Mouse (Mus musculus): ENCODE measurements around the gene Mpeg1.

The Mpeg1 gene

GRCm38 (mm10) chr19:12493453-12494186 is 33.0 kb downstream of the Mpeg1 start:
- DNase-seq (ENCODE audit: low spot score in 2 of 2): no peak

- DNase-seq (ENCODE audit: low spot score in 2 of 2): no peak
Observed at GRCm38 (mm10) chr19:12494187-12494458, 33.5 kb downstream of the Mpeg1 start.

GRCm38 (mm10) chr19:12494972-12495535 is 34.5 kb downstream of the Mpeg1 start:
- no peak for DNase-seq (ENCODE audit: low spot score in 2 of 2)

- no peak for DNase-seq (ENCODE audit: low spot score in 2 of 2)
Observed at GRCm38 (mm10) chr19:12496241-12496640, 35.7 kb downstream of the Mpeg1 start.

GRCm38 (mm10) chr19:12497909-12498308 is 37.3 kb downstream of the Mpeg1 start:
- DNase-seq (ENCODE audit: low spot score in 2 of 2): no peak

- no peak for DNase-seq (ENCODE audit: low spot score in 2 of 2)
Observed at GRCm38 (mm10) chr19:12498321-12498720, 37.7 kb downstream of the Mpeg1 start.

GRCm38 (mm10) chr19:12498941-12499340 is 38.4 kb downstream of the Mpeg1 start:
- DNase-seq (ENCODE audit: low spot score in 2 of 2): no peak

GRCm38 (mm10) chr19:12499485-12499884 is 38.9 kb downstream of the Mpeg1 start:
- DNase-seq (ENCODE audit: low spot score in 2 of 2): no peak

GRCm38 (mm10) chr19:12500124-12500523 is 39.5 kb downstream of the Mpeg1 start:
- DNase-seq (ENCODE audit: low spot score in 2 of 2): peak; percentile 79 to 82

GRCm38 (mm10) chr19:12500881-12501311 is 40.3 kb downstream of the Mpeg1 start:
- DNase-seq (ENCODE audit: low spot score in 2 of 2): peak; percentile 51 to 64

- peak; percentile 96 for DNase-seq (ENCODE audit: low spot score in 2 of 2)
Observed at GRCm38 (mm10) chr19:12501370-12502347, 41.1 kb downstream of the Mpeg1 start, which contains the start of gene Dtx4. Gene Dtx4 (minus strand): TSS chr19:12501454.

- no peak for DNase-seq (ENCODE audit: low spot score in 2 of 2)
Observed at GRCm38 (mm10) chr19:12502756-12503155, 42.2 kb downstream of the Mpeg1 start.

- DNase-seq (ENCODE audit: low spot score in 2 of 2): no peak
Observed at GRCm38 (mm10) chr19:12514621-12515020, 54.0 kb downstream of the Mpeg1 start.
